Mouse (Mus musculus): ENCODE measurements around the gene Idh2. TPM values are rescaled to one million over a fixed set of nuclear protein-coding genes. Genes with fewer than 3 reads are reported as not detected.

Gene Idh2
- polyA plus RNA-seq, 1 experiment from 2014 or later: 429 TPM

Other genes with a start within 250 kb of the Idh2 start
- gene Ap3s2, start 194.7 kb downstream of the Idh2 start, polyA plus RNA-seq (2016; fragmentation: Nextera tagmentation; extraction: Ambion mirVana): 47.0 and 54.6 TPM in 2 replicates
- 23.3 and 24.7 TPM in 2 replicates for gene Arpin, start 180.0 kb downstream of the Idh2 start, polyA plus RNA-seq (2016; fragmentation: Nextera tagmentation; extraction: Ambion mirVana)
- gene Zfp710, start 90.6 kb downstream of the Idh2 start, polyA plus RNA-seq (2016; fragmentation: Nextera tagmentation; extraction: Ambion mirVana): 37.5 and 39.3 TPM in 2 replicates
- 14.0 and 17.5 TPM in 2 replicates for gene Sema4b, start 71.4 kb upstream of the Idh2 start, polyA plus RNA-seq (2016; fragmentation: Nextera tagmentation; extraction: Ambion mirVana)
- gene Cib1, start 117.4 kb upstream of the Idh2 start, polyA plus RNA-seq (2016; fragmentation: Nextera tagmentation; extraction: Ambion mirVana): 74.8 and 79.6 TPM in 2 replicates
- 6.2 and 6.5 TPM in 2 replicates for gene Gdpgp1, start 117.5 kb upstream of the Idh2 start, polyA plus RNA-seq (2016; fragmentation: Nextera tagmentation; extraction: Ambion mirVana)
- 0.70 and 0.98 TPM in 2 replicates for gene Ttll13, start 131.0 kb upstream of the Idh2 start, polyA plus RNA-seq (2016; fragmentation: Nextera tagmentation; extraction: Ambion mirVana)
- gene Ngrn, start 145.8 kb upstream of the Idh2 start, polyA plus RNA-seq (2016; fragmentation: Nextera tagmentation; extraction: Ambion mirVana): 40.4 and 47.4 TPM in 2 replicates
- gene Vps33b, start 154.3 kb upstream of the Idh2 start, polyA plus RNA-seq (2016; fragmentation: Nextera tagmentation; extraction: Ambion mirVana): 16.6 and 19.6 TPM in 2 replicates
- 175 and 232 TPM in 2 replicates for gene Prc1, start 179.1 kb upstream of the Idh2 start, polyA plus RNA-seq (2016; fragmentation: Nextera tagmentation; extraction: Ambion mirVana)
- 12.2 and 12.9 TPM in 2 replicates for gene Rccd1, start 209.1 kb upstream of the Idh2 start, polyA plus RNA-seq (2016; fragmentation: Nextera tagmentation; extraction: Ambion mirVana)
- gene Unc45a, start 225.6 kb upstream of the Idh2 start, polyA plus RNA-seq (2016; fragmentation: Nextera tagmentation; extraction: Ambion mirVana): 46.2 and 54.6 TPM in 2 replicates
- gene Hddc3, start 227.7 kb upstream of the Idh2 start, polyA plus RNA-seq (2016; fragmentation: Nextera tagmentation; extraction: Ambion mirVana): 19.6 and 26.3 TPM in 2 replicates